Mouse (Mus musculus) CH12.LX (cell line): ENCODE results near the gene Myh6. TPM values are rescaled to one million over a fixed set of nuclear protein-coding genes. Genes with fewer than 3 reads are reported as not detected.

Experiments used
- DNase-seq: peaks from one replicate; pipeline ENCODE4 v3.0.0-alpha.2; 2013; ENCODE audit errors: extremely low read depth
- H3K27ac ChIP-seq: 2 replicates; pipeline ENCODE4 v1.5.1; 2012; ENCODE audit warnings: low read depth, mild to moderate bottlenecking, control low read depth, moderate library complexity; ENCODE audit not compliant: insufficient read depth
- H3K27me3 ChIP-seq: replicated peaks from 2 replicates; pipeline ENCODE3; 2012; ENCODE audit warnings: inconsistent platforms
- H3K36me3 ChIP-seq, 2 experiments: replicated peaks in 1 of 2; 2 replicates each; pipeline versions ENCODE3 to v1.6.1; 2012; ENCODE audit warnings: inconsistent platforms in 1 of 2, low read length in 1 of 2, mild to moderate bottlenecking in 1 of 2, mixed read lengths in 1 of 2, moderate library complexity in 1 of 2; ENCODE audit not compliant: control insufficient read depth in 1 of 2, insufficient read depth in 1 of 2
- H3K4me1 ChIP-seq, 2 experiments: 2 replicates each; pipeline ENCODE4 v1.6.1; 2012; ENCODE audit warnings: inconsistent platforms in 1 of 2, moderate library complexity in 1 of 2; ENCODE audit not compliant: insufficient read depth in 2 of 2, control insufficient read depth in 1 of 2
- H3K4me2 ChIP-seq: 2 replicates; pipeline ENCODE4 v1.6.1; 2012; ENCODE audit warnings: low read depth, mild to moderate bottlenecking, control low read depth; ENCODE audit not compliant: poor library complexity, insufficient read depth, severe bottlenecking
- H3K4me3 ChIP-seq, 3 experiments: fragments of 150-350 bp in 1 of 3; sonication (generic) in 1 of 3; replicated peaks in 1 of 3; 2 replicates each; pipeline versions ENCODE3 to v1.5.1; 2011 to 2012; ENCODE audit warnings: low read depth in 2 of 3, low read length in 2 of 3, mild to moderate bottlenecking in 2 of 3, moderate library complexity in 2 of 3, control low read depth in 1 of 3, improper control_type of control experiment in 1 of 3, inconsistent platforms in 1 of 3, mixed read lengths in 1 of 3; ENCODE audit not compliant: poor library complexity in 1 of 3
- H3K79me2 ChIP-seq: replicated peaks from 2 replicates; pipeline ENCODE4 v1.6.1; 2012; ENCODE audit warnings: mild to moderate bottlenecking, moderate library complexity; ENCODE audit not compliant: control insufficient read depth, poor library complexity, insufficient read depth, severe bottlenecking; ENCODE audit errors: extremely low read depth
- H3K9ac ChIP-seq: 2 replicates; pipeline ENCODE4 v1.6.1; 2012; ENCODE audit warnings: low read depth, mild to moderate bottlenecking, control low read depth, moderate library complexity; ENCODE audit not compliant: insufficient read depth
- H3K9me3 ChIP-seq: replicated peaks from 2 replicates; pipeline ENCODE3; 2012; ENCODE audit warnings: low read length, inconsistent platforms, mixed read lengths
- BHLHE40 ChIP-seq: IDR thresholded peaks from 2 replicates; pipeline ENCODE4 v1.6.1; 2011; ENCODE audit warnings: mild to moderate bottlenecking, low read depth, low read length, improper control_type of control experiment
- CHD1 ChIP-seq: IDR thresholded peaks from 2 replicates; pipeline ENCODE4 v1.6.1; 2012; ENCODE audit warnings: low read depth, low read length, improper control_type of control experiment, inconsistent platforms
- CHD2 ChIP-seq: IDR thresholded peaks from 2 replicates; pipeline ENCODE4 v1.6.1; 2011; ENCODE audit warnings: low read length, improper control_type of control experiment
- CTCF ChIP-seq, 2 experiments: IDR thresholded peaks in 1 of 2; conservative IDR thresholded peaks in 1 of 2; 2 replicates each; pipeline ENCODE4 v1.5.1; 2011 to 2012; ENCODE audit warnings: low read depth in 2 of 2, low read length in 2 of 2, improper control_type of control experiment in 1 of 2, inconsistent platforms in 1 of 2, mild to moderate bottlenecking in 1 of 2, moderate library complexity in 1 of 2
- E2F4 ChIP-seq: IDR thresholded peaks from 2 replicates; pipeline ENCODE4 v1.6.1; 2011; ENCODE audit warnings: low read depth, low read length, improper control_type of control experiment; ENCODE audit not compliant: insufficient replicate concordance
- ETS1 ChIP-seq: conservative IDR thresholded peaks from 2 replicates; pipeline ENCODE4 v1.6.1; 2012; ENCODE audit warnings: low read depth, mild to moderate bottlenecking, inconsistent platforms, low read length, improper control_type of control experiment, moderate library complexity
- GABPA ChIP-seq: IDR thresholded peaks from 2 replicates; pipeline ENCODE4 v1.6.1; 2012; ENCODE audit warnings: low read depth, low read length, improper control_type of control experiment, inconsistent platforms; ENCODE audit not compliant: insufficient replicate concordance
- IRF4 ChIP-seq: IDR thresholded peaks from 2 replicates; pipeline ENCODE4 v1.6.1; 2014; ENCODE audit warnings: low read depth, mild to moderate bottlenecking, inconsistent platforms, low read length, improper control_type of control experiment
- JUND ChIP-seq: conservative IDR thresholded peaks from 2 replicates; pipeline ENCODE4 v1.6.1; 2011; ENCODE audit warnings: low read depth, low read length, improper control_type of control experiment
- KAT2A ChIP-seq: IDR thresholded peaks from 2 replicates; pipeline ENCODE4 v1.6.1; 2012; ENCODE audit warnings: low read length, improper control_type of control experiment, inconsistent platforms; ENCODE audit not compliant: insufficient replicate concordance
- MAFK ChIP-seq: IDR thresholded peaks from 2 replicates; pipeline ENCODE4 v1.6.1; 2011; ENCODE audit warnings: low read length, improper control_type of control experiment; ENCODE audit not compliant: insufficient replicate concordance
- MEF2A ChIP-seq: IDR thresholded peaks from 2 replicates; pipeline ENCODE4 v1.6.1; 2014; ENCODE audit warnings: low read depth, mild to moderate bottlenecking, inconsistent platforms, low read length, improper control_type of control experiment, borderline replicate concordance
- MXI1 ChIP-seq: IDR thresholded peaks from 2 replicates; pipeline ENCODE4 v1.6.1; 2011; ENCODE audit warnings: mild to moderate bottlenecking, low read depth, low read length, improper control_type of control experiment
- MYC ChIP-seq: IDR thresholded peaks from 2 replicates; pipeline ENCODE4 v1.6.1; 2011; ENCODE audit warnings: low read depth, mild to moderate bottlenecking, improper control_type of control experiment, low read length
- NELFE ChIP-seq: IDR thresholded peaks from 2 replicates; pipeline ENCODE4 v1.6.1; 2011; ENCODE audit warnings: low read depth, low read length, improper control_type of control experiment
- PAX5 ChIP-seq: IDR thresholded peaks from 2 replicates; pipeline ENCODE4 v1.6.1; 2012; ENCODE audit warnings: low read length, inconsistent platforms, mixed read lengths
- POLR2A ChIP-seq: IDR thresholded peaks from 2 replicates; pipeline ENCODE4 v1.6.1; 2011; ENCODE audit warnings: low read depth, mild to moderate bottlenecking, improper control_type of control experiment, low read length
- RCOR1 ChIP-seq: conservative IDR thresholded peaks from 2 replicates; pipeline ENCODE4 v1.6.1; 2012; ENCODE audit warnings: low read depth, mild to moderate bottlenecking, inconsistent platforms, low read length, improper control_type of control experiment
- SIN3A ChIP-seq: IDR thresholded peaks from 2 replicates; pipeline ENCODE4 v1.6.1; 2012; ENCODE audit warnings: low read length, improper control_type of control experiment, inconsistent platforms
- TBP ChIP-seq: conservative IDR thresholded peaks from 2 replicates; pipeline ENCODE4 v1.6.1; 2011; ENCODE audit warnings: low read depth, low read length, improper control_type of control experiment
- TCF12 ChIP-seq: IDR thresholded peaks from 2 replicates; pipeline ENCODE4 v1.6.1; 2014; ENCODE audit warnings: low read depth, mild to moderate bottlenecking, inconsistent platforms, low read length, improper control_type of control experiment
- UBTF ChIP-seq: IDR thresholded peaks from 2 replicates; pipeline ENCODE4 v1.6.1; 2012; ENCODE audit warnings: low read depth, mild to moderate bottlenecking, inconsistent platforms, low read length, improper control_type of control experiment, moderate library complexity
- USF1 ChIP-seq: IDR thresholded peaks from 2 replicates; pipeline ENCODE4 v1.6.1; 2014; ENCODE audit warnings: low read depth, mild to moderate bottlenecking, inconsistent platforms, low read length, improper control_type of control experiment
- ZC3H11A ChIP-seq: IDR thresholded peaks from 2 replicates; pipeline ENCODE4 v1.6.1; 2012; ENCODE audit warnings: low read depth, mild to moderate bottlenecking, inconsistent platforms, low read length, improper control_type of control experiment
- ZKSCAN1 ChIP-seq: IDR thresholded peaks from 2 replicates; pipeline ENCODE4 v1.6.1; 2012; ENCODE audit warnings: low read depth, inconsistent platforms, low read length, improper control_type of control experiment, borderline replicate concordance
- ZMIZ1 ChIP-seq: IDR thresholded peaks from 2 replicates; pipeline ENCODE4 v1.6.1; 2012; ENCODE audit warnings: low read depth, mild to moderate bottlenecking, inconsistent platforms, low read length, improper control_type of control experiment
- dilution Hi-C: fragments of 300-500 bp; cut with MboI; formaldehyde crosslinking; loops from 2 replicates; pipeline ENCODE4 v1.14.3; 2020; ENCODE audit warnings: low sequenced_read_pairs; ENCODE audit not compliant: extremely low pct_unique_long_range_greater_than_20kb, extremely low pct_ligation_motif_present
- in situ Hi-C: fragments of 300-500 bp; cut with MboI; formaldehyde crosslinking; loops from 3 replicates; pipeline ENCODE4 v1.14.3; 2019; ENCODE audit warnings: low sequenced_read_pairs, low pct_ligation_motif_present, low pct_unique_long_range_greater_than_20kb, mixed read lengths
- polyA plus RNA-seq: library from polyadenylated mRNA; unstranded; fragments of >175 nt; gene quantifications from 2 replicates; pipeline ENCODE4 v1.2.1, GENCODE M21; 2012; ENCODE audit warnings: low read depth; ENCODE audit not compliant: insufficient read length
- total RNA-seq, 2 experiments: library from RNA; depleted of rRNA; stranded (reverse); fragments of 300-350 nt in 1 of 2; fragments of >200 nt in 1 of 2; gene quantifications; 2 replicates each; pipeline ENCODE4 v1.2.3; 2012 to 2014

The Myh6 gene
- total and polyA plus RNA-seq, 3 experiments, result 0.04 to 1.5 (median 0.98) TPM

GRCm38 (mm10) chr14:55007120-55007908 lies 40.6 kb upstream of the Myh6 start:
- in situ Hi-C loops, result no loop called here
- no peaks in the 10 kb centered on the region for H3K36me3 ChIP-seq
- no peak overlapping the region for H3K4me3 ChIP-seq
- H3K79me2 ChIP-seq, result no peaks in the 10 kb centered on the region
- H3K4me1 ChIP-seq, result no peaks in the 10 kb centered on the region
- no peak for TF ChIP-seq TCF12
- TF ChIP-seq NELFE, result no peak
- TF ChIP-seq CHD2, result no peak
- TF ChIP-seq TBP, result no peak
- TF ChIP-seq IRF4, result no peak
- TF ChIP-seq E2F4, result no peak
- no peak for TF ChIP-seq ETS1
- no peak for TF ChIP-seq CHD1
- TF ChIP-seq MAFK, result no peak
- no peak for TF ChIP-seq POLR2A
- TF ChIP-seq MYC, result no peak
- no peak for TF ChIP-seq USF1
- no peak for TF ChIP-seq ZC3H11A
- no peak for TF ChIP-seq CTCF (conservative IDR thresholded peaks at IDR 0.05 in 1 of 2, IDR thresholded peaks at IDR 0.05 in 1 of 2; ENCODE audit: low read depth in 2 of 2, low read length in 2 of 2)
- no peak for TF ChIP-seq JUND
- H3K9ac ChIP-seq, result no peak overlapping the region
- no peak overlapping the region for H3K27ac ChIP-seq
- peaks cover 42% of the 10 kb centered on the region for H3K27me3 ChIP-seq
- DNase-seq, result no peak
- dilution Hi-C loops, result no loop called here
- peaks cover 2% of the 10 kb centered on the region for H3K9me3 ChIP-seq
- no peak overlapping the region for H3K4me2 ChIP-seq

GRCm38 (mm10) chr14:55006541-55006940 lies 39.8 kb upstream of the Myh6 start:
- no peak overlapping the region for H3K9ac ChIP-seq
- no peaks in the 10 kb centered on the region for H3K79me2 ChIP-seq
- H3K36me3 ChIP-seq, result no peaks in the 10 kb centered on the region
- H3K27me3 ChIP-seq, result peaks cover 46% of the 10 kb centered on the region
- H3K4me2 ChIP-seq, result no peak overlapping the region
- H3K4me1 ChIP-seq, result no peaks in the 10 kb centered on the region
- in situ Hi-C loops (no loop called here), dilution Hi-C loops (no loop called here)
- no peak overlapping the region for H3K4me3 ChIP-seq
- DNase-seq, result no peak
- H3K9me3 ChIP-seq, result peaks cover 3% of the 10 kb centered on the region
- no peak overlapping the region for H3K27ac ChIP-seq
- TF ChIP-seq KAT2A, result no peak
- TF ChIP-seq NELFE, result no peak
- no peak for TF ChIP-seq USF1
- no peak for TF ChIP-seq ETS1
- TF ChIP-seq MEF2A, result no peak
- no peak for TF ChIP-seq MXI1
- TF ChIP-seq UBTF, result no peak
- TF ChIP-seq ZMIZ1, result no peak
- TF ChIP-seq ZKSCAN1, result no peak
- TF ChIP-seq JUND, result no peak
- TF ChIP-seq GABPA, result no peak
- no peak for TF ChIP-seq PAX5
- no peak for TF ChIP-seq E2F4
- no peak for TF ChIP-seq RCOR1
- no peak for TF ChIP-seq BHLHE40
- TF ChIP-seq SIN3A, result no peak
